Mouse (Mus musculus): ENCODE measurements around the gene Malrd1. TPM values are rescaled to one million over a fixed set of nuclear protein-coding genes. Genes with fewer than 3 reads are reported as not detected.

The Malrd1 gene
- polyA plus RNA-seq (2014; fragmentation: Nextera tagmentation; extraction: Ambion mirVana), result 0.04 TPM in 1 of 2 replicates, not detected in the other

GRCm38 (mm10) chr2:15526241-15526924, at the start of gene Malrd1:
TSS of gene Malrd1 (plus strand) at chr2:15526479.
- ATAC-seq (ENCODE audit: low read depth) (no peak), DNase-seq (ENCODE audit: low spot score) (no peak)
- H3K9me3 ChIP-seq (ENCODE audit: control insufficient read depth, low read length), result peaks cover 16% of the 10 kb centered on the region; the same call in 1 of the 2 replicates
- H3K4me2 ChIP-seq (ENCODE audit: low read depth, low read length), result no peak within 1 kb of the TSS
- 79% methylated on average over 2 of the region's 2 CpGs for WGBS
- no peaks in the 10 kb centered on the region for H3K4me1 ChIP-seq (ENCODE audit: control insufficient read depth, insufficient read depth, low read length)
- H3K36me3 ChIP-seq (ENCODE audit: control insufficient read depth, insufficient read depth, low read length), result no peaks in the 10 kb centered on the region
- H3K9ac ChIP-seq (ENCODE audit: low read depth, low read length), result no peak within 1 kb of the TSS
- H3K4me3 ChIP-seq (ENCODE audit: low read depth, low read length), result no peak within 1 kb of the TSS
- no peak within 1 kb of the TSS for H3K27ac ChIP-seq (replicated peaks; ENCODE audit: low read depth, low read length)
- H3K27me3 ChIP-seq (replicated peaks; ENCODE audit: control insufficient read depth, insufficient read depth, low read length), result no peaks in the 10 kb centered on the region

DNA sequence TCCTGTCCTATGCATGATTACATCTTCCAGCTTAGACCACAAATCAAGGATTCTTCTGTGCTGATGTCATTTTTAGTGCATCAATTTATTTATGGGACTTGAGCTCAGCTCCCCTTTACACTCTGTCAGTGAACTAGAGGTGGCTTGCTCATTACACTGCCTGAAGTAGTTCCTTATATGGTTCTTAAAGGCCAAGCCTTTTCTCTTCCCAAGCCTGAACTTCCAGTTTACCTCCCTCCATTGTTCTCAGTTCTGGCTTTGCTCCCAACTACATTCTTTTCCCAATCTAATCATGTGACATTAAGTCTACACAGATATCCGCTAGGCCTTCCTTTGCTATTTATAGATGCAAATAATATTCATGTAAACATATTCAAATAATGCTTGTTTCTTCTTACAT, 12.4 kb downstream of the Malrd1 start:
- 0 out of 2 replicates have a peak, but pooled peaks have one; percentile 26 for ATAC-seq (ENCODE audit: low read depth)
- no peaks in the 10 kb centered on the region for H3K27me3 ChIP-seq (replicated peaks; ENCODE audit: control insufficient read depth, insufficient read depth, low read length)
- 71% methylated on average over 1 of the region's 1 CpGs for WGBS

DNA sequence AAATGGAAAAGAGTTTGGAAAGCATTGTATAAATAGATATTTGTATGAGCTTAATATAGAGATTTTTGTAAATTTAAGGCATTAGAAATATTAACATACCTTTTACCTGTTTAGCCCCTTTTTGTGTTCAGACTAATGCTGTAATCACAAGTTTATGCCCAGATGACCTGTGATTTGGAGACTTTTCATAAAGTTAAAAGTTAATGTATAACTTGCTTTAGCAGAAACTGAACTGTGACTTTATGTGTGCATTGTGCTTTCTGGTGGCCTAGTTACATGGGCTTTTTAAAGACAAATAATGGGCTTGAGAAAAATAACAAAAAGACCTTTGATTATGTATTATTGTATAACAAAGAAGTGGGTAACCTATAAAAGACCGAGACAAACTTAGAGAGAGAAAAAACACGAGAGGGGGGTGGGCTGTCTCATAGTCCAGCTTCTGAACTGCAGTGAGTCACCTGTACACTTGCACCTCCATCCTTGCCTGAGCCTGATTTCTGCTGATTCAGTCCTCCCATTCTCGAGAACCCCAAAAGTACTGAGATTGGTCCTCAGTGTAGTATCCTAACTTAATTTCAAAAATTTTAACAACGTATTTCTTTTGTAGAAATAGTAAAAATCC, 87.2 kb downstream of the Malrd1 start:
- 70% methylated on average over 4 of the region's 4 CpGs for WGBS
- Histone ChIP-seq H3K27ac (replicated peaks; ENCODE audit: low read depth, low read length) (no peak overlapping the region), H3K9ac (ENCODE audit: low read depth, low read length) (no peak overlapping the region), H3K4me1 (ENCODE audit: control insufficient read depth, insufficient read depth, low read length) (no peaks in the 10 kb centered on the region), H3K27me3 (replicated peaks; ENCODE audit: control insufficient read depth, insufficient read depth, low read length) (no peaks in the 10 kb centered on the region), H3K36me3 (ENCODE audit: control insufficient read depth, insufficient read depth, low read length) (no peaks in the 10 kb centered on the region), H3K4me3 (ENCODE audit: low read depth, low read length) (no peak overlapping the region), H3K4me2 (ENCODE audit: low read depth, low read length) (no peak overlapping the region), H3K9me3 (ENCODE audit: control insufficient read depth, low read length) (no peaks in the 10 kb centered on the region)
- ATAC-seq (ENCODE audit: low read depth) (no peak), DNase-seq (ENCODE audit: low spot score) (no peak)

More for the DNA sequence above, 12.4 kb downstream of the Malrd1 start:
- peak; percentile 14 for DNase-seq (ENCODE audit: low spot score)
- no peaks in the 10 kb centered on the region for H3K9me3 ChIP-seq (ENCODE audit: control insufficient read depth, low read length)
- no peak overlapping the region for H3K9ac ChIP-seq (ENCODE audit: low read depth, low read length)
- no peak overlapping the region for H3K27ac ChIP-seq (replicated peaks; ENCODE audit: low read depth, low read length)
- no peak overlapping the region for H3K4me3 ChIP-seq (ENCODE audit: low read depth, low read length)
- H3K36me3 ChIP-seq (ENCODE audit: control insufficient read depth, insufficient read depth, low read length), result no peaks in the 10 kb centered on the region
- H3K4me1 ChIP-seq (ENCODE audit: control insufficient read depth, insufficient read depth, low read length), result no peaks in the 10 kb centered on the region
- H3K4me2 ChIP-seq (ENCODE audit: low read depth, low read length), result no peak overlapping the region

DNA sequence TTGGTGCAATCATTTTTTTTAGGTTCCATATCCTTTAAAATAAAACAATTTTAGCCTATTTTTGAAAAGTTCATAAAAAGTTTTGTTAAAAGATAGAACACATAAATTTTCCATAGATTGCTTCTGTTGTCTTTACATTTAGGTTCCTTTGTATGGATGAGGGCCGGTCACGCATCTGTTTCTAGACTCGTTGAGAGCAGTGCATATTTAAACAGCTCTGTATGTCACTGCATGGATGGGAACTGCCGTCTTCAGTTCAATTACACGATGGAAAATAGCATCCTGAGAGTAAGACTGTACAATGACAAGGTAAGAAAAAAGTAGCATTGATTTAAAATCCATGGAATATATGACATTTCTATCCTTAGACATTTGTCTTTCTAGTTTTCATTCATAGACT, 87.7 kb downstream of the Malrd1 start:
- no peak overlapping the region for H3K4me2 ChIP-seq (ENCODE audit: low read depth, low read length)
- 69% methylated on average over 5 of the region's 5 CpGs for WGBS
- DNase-seq (ENCODE audit: low spot score) (no peak), ATAC-seq (ENCODE audit: low read depth) (no peak)
- H3K27me3 ChIP-seq (replicated peaks; ENCODE audit: control insufficient read depth, insufficient read depth, low read length), result no peaks in the 10 kb centered on the region
- no peaks in the 10 kb centered on the region for H3K9me3 ChIP-seq (ENCODE audit: control insufficient read depth, low read length)
- no peaks in the 10 kb centered on the region for H3K4me1 ChIP-seq (ENCODE audit: control insufficient read depth, insufficient read depth, low read length)
- H3K4me3 ChIP-seq (ENCODE audit: low read depth, low read length), result no peak overlapping the region
- H3K9ac ChIP-seq (ENCODE audit: low read depth, low read length), result no peak overlapping the region
- H3K36me3 ChIP-seq (ENCODE audit: control insufficient read depth, insufficient read depth, low read length), result no peaks in the 10 kb centered on the region
- H3K27ac ChIP-seq (replicated peaks; ENCODE audit: low read depth, low read length), result no peak overlapping the region

GRCm38 (mm10) chr2:15635761-15636160, 109.5 kb downstream of the Malrd1 start:
- Histone ChIP-seq H3K4me1 (ENCODE audit: control insufficient read depth, insufficient read depth, low read length) (no peaks in the 10 kb centered on the region), H3K27ac (replicated peaks; ENCODE audit: low read depth, low read length) (no peak overlapping the region), H3K9ac (ENCODE audit: low read depth, low read length) (no peak overlapping the region), H3K9me3 (ENCODE audit: control insufficient read depth, low read length) (no peaks in the 10 kb centered on the region), H3K27me3 (replicated peaks; ENCODE audit: control insufficient read depth, insufficient read depth, low read length) (no peaks in the 10 kb centered on the region), H3K4me2 (ENCODE audit: low read depth, low read length) (no peak overlapping the region), H3K4me3 (ENCODE audit: low read depth, low read length) (no peak overlapping the region), H3K36me3 (ENCODE audit: control insufficient read depth, insufficient read depth, low read length) (no peaks in the 10 kb centered on the region)
- ATAC-seq (ENCODE audit: low read depth) (no peak), DNase-seq (ENCODE audit: low spot score) (no peak)
- WGBS, result 73% methylated on average over 1 of the region's 1 CpGs

DNA sequence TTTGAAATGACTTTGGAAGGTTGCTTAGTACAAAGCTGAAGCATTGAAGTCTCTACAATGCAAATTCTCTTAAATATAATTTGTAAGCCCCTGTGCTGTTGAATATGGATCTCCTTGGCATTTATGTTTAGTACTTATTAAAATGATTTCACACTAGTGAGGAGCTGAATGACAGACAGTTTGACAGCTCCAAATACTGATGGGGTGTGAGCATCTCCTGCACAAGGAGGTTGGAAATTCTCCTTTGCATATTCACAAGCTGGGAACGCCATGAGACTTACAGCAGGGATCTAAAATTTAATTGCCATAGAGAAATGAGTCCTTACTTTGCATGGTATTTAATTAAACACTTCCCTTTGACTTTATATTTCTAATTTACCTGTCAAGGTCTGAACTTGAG, 117.6 kb downstream of the Malrd1 start:
- no peak overlapping the region for H3K9ac ChIP-seq (ENCODE audit: low read depth, low read length)
- no peaks in the 10 kb centered on the region for H3K4me1 ChIP-seq (ENCODE audit: control insufficient read depth, insufficient read depth, low read length)
- H3K36me3 ChIP-seq (ENCODE audit: control insufficient read depth, insufficient read depth, low read length), result no peaks in the 10 kb centered on the region
- H3K27me3 ChIP-seq (replicated peaks; ENCODE audit: control insufficient read depth, insufficient read depth, low read length), result no peaks in the 10 kb centered on the region
- H3K4me2 ChIP-seq (ENCODE audit: low read depth, low read length), result no peak overlapping the region
- no peaks in the 10 kb centered on the region for H3K9me3 ChIP-seq (ENCODE audit: control insufficient read depth, low read length)
- WGBS, result 79% methylated on average over 1 of the region's 1 CpGs
- ATAC-seq (ENCODE audit: low read depth) (no peak), DNase-seq (ENCODE audit: low spot score) (no peak)
- no peak overlapping the region for H3K27ac ChIP-seq (replicated peaks; ENCODE audit: low read depth, low read length)
- H3K4me3 ChIP-seq (ENCODE audit: low read depth, low read length), result no peak overlapping the region

GRCm38 (mm10) chr2:15656388-15656787, 130.1 kb downstream of the Malrd1 start:
- Histone ChIP-seq H3K4me1 (ENCODE audit: control insufficient read depth, insufficient read depth, low read length) (no peaks in the 10 kb centered on the region), H3K27me3 (replicated peaks; ENCODE audit: control insufficient read depth, insufficient read depth, low read length) (no peaks in the 10 kb centered on the region), H3K36me3 (ENCODE audit: control insufficient read depth, insufficient read depth, low read length) (no peaks in the 10 kb centered on the region), H3K27ac (replicated peaks; ENCODE audit: low read depth, low read length) (no peak overlapping the region), H3K9me3 (ENCODE audit: control insufficient read depth, low read length) (no peaks in the 10 kb centered on the region), H3K4me2 (ENCODE audit: low read depth, low read length) (no peak overlapping the region), H3K4me3 (ENCODE audit: low read depth, low read length) (no peak overlapping the region), H3K9ac (ENCODE audit: low read depth, low read length) (no peak overlapping the region)
- DNase-seq (ENCODE audit: low spot score), result no peak
- ATAC-seq (ENCODE audit: low read depth), result no peak
- WGBS, result 88% methylated on average over 1 of the region's 1 CpGs

DNA sequence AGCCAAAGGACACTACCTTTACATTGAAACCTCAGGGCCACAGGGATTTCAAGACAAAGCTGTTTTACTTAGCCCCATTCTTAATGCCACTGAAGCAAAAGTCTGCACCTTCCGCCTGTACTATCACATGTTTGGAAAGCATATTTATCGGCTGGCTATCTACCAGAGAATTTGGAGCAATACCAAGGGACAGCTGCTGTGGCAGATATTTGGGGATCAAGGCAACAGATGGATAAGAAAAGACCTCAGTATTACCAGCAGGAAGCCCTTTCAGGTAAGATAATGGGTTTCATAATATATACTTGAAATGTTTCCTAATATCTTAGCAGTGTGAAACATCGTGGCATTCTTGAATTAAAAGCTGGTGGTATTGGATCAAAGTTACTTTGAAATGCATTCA, 176.7 kb downstream of the Malrd1 start:
- 77% methylated on average over 3 of the region's 3 CpGs for WGBS
- H3K4me2 ChIP-seq (ENCODE audit: low read depth, low read length), result no peak overlapping the region

DNA sequence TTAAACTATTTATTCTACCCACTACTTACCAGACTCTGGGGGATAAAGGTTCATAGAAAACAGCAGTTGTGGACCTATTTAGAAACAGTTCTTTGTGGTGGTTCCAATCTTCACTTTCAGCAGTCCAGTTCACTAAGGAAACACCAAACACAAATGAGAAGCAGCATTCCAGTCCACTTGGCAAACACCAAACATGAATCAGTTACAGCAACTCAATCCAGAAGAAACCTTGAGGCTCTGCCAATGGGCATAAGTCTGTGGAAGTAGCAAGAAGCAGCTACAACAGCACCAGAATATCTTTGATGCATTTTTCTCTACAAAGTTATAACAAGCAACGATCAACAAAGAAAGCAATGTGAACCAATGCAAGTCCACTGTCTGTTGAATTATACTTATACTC, 214.7 kb downstream of the Malrd1 start:
- WGBS, result 95% methylated on average over 1 of the region's 1 CpGs
- H3K9ac ChIP-seq (ENCODE audit: low read depth, low read length), result no peak overlapping the region
- H3K27ac ChIP-seq (replicated peaks; ENCODE audit: low read depth, low read length), result no peak overlapping the region
- H3K4me2 ChIP-seq (ENCODE audit: low read depth, low read length), result no peak overlapping the region
- 0 out of 2 replicates have a peak, but pooled peaks cover 4% of the 10 kb centered on the region for H3K9me3 ChIP-seq (ENCODE audit: control insufficient read depth, low read length)
- DNase-seq (ENCODE audit: low spot score), result no peak
- no peaks in the 10 kb centered on the region for H3K36me3 ChIP-seq (ENCODE audit: control insufficient read depth, insufficient read depth, low read length)
- no peak overlapping the region for H3K4me3 ChIP-seq (ENCODE audit: low read depth, low read length)
- no peaks in the 10 kb centered on the region for H3K27me3 ChIP-seq (replicated peaks; ENCODE audit: control insufficient read depth, insufficient read depth, low read length)
- no peaks in the 10 kb centered on the region for H3K4me1 ChIP-seq (ENCODE audit: control insufficient read depth, insufficient read depth, low read length)
- ATAC-seq (ENCODE audit: low read depth), result no peak

More for the DNA sequence above, 176.7 kb downstream of the Malrd1 start:
- DNase-seq (ENCODE audit: low spot score) (no peak), ATAC-seq (ENCODE audit: low read depth) (no peak)
- H3K27ac ChIP-seq (replicated peaks; ENCODE audit: low read depth, low read length), result no peak overlapping the region
- no peaks in the 10 kb centered on the region for H3K9me3 ChIP-seq (ENCODE audit: control insufficient read depth, low read length)
- no peak overlapping the region for H3K4me3 ChIP-seq (ENCODE audit: low read depth, low read length)
- H3K27me3 ChIP-seq (replicated peaks; ENCODE audit: control insufficient read depth, insufficient read depth, low read length), result no peaks in the 10 kb centered on the region
- H3K9ac ChIP-seq (ENCODE audit: low read depth, low read length), result no peak overlapping the region
- no peaks in the 10 kb centered on the region for H3K4me1 ChIP-seq (ENCODE audit: control insufficient read depth, insufficient read depth, low read length)
- no peaks in the 10 kb centered on the region for H3K36me3 ChIP-seq (ENCODE audit: control insufficient read depth, insufficient read depth, low read length)
